Mouse (Mus musculus) A20 (cell line): ENCODE measurements at regions not wholly inside any gene's neighbourhood (a gene's known extent, or its start where the extent isn't known, plus 50 kb on each side); places are given as distances from the start of the nearest gene placed in this dataset.
"Not testable (repeated sequence)": the region's sequence is repeated elsewhere in the genome, so short reads cannot be mapped to it uniquely, and the experiment has no call there.

Experiments used
- DNase-seq: peaks from one replicate; pipeline ENCODE4 v3.0.0-alpha.2; 2011; ENCODE audit warnings: low read depth, low spot score

DNA sequence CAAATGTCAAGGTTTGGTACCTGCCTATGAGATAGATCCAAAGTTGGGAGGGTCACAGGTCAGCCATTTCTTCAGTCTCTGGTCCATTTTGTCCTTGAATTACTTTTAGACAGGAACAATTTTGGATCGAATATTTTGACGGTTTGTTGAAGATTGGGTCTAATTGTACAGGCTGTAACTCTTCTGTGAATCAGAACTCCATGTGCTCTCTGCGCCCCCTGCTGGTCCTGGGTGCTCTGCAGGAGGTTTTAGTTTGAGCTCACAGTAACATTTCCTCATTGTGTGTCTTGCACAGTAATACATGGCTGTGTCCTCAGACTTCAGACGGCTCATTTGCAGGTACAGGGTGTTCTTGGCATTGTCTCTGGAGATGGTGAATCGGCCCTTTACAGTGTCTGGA lies 158.1 kb downstream of the Adam6a start:
- DNase-seq, result not testable (repeated sequence)

DNA sequence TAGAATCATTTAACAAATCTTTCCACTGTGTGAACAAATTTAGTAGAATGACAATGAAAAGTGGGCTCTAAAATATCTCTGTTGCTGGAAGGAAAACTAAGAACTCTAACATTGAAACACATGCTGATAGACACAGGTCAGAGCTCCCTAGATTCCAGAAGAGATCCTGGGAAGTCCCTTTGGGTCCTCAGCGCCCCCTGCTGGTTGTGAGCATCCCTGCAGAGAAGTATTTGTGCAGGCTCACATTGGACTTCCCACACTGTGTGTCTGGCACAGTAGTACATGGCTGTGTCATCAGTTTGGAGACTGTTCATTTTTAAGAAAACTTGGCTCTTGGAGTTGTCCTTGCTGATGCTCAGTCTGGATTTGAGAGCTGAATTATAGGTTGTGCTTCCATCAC lies 172.7 kb downstream of the Adam6a start:
- not testable (repeated sequence) for DNase-seq

DNA sequence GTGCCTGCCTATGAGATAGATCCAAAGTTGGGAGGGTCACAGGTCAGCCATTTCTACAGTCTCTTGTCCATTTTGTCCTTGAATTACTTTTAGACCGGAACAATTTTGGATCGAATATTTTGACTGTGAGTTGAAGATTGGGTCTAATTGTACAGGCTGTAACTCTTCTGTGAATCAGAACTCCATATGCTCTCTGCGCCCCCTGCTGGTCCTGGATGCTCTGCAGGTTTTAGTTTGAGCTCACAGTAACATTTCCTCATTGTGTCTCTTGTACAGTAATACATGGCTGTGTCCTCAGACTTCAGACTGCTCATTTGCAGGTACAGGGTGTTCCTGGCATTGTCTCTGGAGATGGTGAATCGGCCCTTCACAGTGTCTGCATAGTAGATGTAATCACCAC lies 192.1 kb downstream of the Adam6a start:
- DNase-seq, result no peak

DNA sequence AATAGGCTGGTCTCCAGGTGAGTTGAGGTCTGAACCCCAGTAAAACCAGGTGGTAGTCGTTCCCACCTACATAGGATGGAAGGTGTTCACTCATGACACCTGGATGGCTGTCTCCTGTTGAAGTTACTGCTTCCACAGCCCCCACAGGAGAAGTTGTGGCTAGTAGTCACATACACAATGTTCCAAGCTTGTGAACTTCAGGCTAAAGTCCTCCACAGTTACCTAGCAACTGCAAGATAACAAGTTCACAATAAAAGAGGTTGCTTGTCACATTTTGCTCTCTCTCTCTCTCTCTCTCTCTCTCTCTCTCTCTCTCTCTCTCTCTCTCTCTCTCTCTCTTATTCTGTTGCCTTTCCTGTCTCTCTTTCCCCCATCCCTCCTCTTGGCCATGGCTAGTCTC lies 202.6 kb downstream of the Adam6a start:
- DNase-seq, result no peak

DNA sequence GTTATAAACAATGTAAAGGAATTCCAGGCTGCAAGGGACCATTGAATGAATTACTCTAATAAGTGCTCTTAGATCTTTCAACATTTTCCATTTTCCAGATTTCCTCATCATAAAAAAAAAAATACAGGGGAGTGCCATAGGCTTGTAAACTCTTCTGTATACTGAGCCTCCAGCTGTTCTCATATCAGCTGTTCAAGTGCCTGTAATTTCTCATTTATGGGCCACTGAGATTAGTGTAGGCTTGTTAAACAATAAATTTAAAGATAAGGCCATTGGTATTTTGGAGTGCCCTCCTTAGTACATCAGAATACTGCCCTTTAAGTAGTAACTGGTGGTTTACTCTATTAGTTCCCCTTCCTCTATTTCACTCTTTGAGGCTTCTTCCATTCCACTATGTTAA lies 204.3 kb downstream of the Adam6a start:
- DNase-seq, result no peak

DNA sequence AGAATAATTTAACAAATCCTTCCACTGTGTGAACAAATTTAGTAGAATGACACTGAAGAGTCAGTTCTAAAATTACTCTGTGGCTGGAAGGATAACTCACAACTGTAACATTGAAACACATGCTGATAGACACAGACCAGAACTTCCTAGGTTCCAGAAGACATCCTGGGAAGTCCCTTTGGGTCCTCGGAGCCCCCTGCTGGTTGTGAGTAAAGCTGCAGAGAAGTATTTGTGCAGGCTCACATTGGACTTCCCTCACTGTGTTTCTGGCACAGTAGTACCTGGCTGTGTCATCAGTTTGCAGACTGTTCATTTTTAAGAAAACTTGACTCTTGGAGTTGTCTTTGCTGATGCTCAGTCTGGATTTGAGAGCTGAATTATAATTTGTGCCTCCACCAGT lies 225.9 kb downstream of the Adam6a start:
- no peak for DNase-seq

DNA sequence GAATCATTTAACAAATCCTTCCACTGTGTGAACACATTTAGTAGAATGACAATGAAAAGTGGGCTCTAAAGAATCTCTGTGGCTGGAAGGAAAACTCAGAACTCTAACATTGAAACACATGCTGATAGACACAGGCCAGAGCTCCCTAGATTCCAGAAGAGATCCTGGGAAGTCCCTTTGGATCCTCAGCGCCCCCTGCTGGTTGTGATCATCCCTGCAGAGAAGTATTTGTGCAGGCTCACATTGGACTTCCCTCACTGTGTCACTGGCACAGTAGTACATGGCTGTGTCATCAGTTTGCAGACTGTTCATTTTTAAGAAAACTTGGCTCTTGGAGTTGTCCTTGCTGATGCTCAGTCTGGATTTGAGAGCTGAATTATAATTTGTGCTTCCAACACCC lies 252.2 kb downstream of the Adam6a start:
- not testable (repeated sequence) for DNase-seq

DNA sequence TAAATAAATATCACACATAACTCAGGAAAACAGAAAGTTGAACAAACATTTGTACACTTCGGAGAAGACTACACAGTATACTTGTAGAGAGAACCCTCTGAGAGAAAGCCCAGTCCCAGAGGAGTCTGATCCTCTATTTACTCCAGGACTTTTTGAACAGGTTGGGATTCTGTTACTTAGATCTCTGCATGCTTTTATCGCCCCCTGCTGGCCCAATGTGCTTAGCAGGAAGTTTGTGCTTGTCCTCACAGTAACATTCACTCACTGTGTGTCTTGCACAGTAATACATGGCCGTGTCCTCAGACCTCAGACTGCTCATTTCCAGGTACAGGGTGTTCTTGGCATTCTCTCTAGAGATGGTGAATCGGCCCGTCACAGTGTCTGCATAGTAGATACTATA lies 282.7 kb downstream of the Adam6a start:
- DNase-seq, result no peak

DNA sequence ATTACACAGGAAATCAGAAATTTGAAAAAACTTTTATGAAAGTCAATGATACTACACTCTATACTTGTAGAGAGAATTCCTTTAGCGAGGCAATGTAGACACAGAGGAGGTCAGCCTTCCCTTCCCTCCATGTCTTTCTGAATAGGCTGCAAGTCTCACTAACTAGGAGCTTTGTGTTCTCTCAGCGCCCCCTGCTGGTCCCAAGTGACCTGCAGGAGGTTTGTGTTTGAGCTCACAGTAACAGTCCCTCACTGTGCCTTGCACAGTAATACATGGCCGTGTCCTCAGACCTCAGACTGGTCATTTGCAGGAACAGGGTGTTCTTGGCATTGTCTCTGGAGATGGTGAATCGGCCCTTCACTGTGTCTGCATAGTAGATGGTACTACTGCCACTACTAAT lies 315.2 kb downstream of the Adam6a start:
- DNase-seq, result no peak

DNA sequence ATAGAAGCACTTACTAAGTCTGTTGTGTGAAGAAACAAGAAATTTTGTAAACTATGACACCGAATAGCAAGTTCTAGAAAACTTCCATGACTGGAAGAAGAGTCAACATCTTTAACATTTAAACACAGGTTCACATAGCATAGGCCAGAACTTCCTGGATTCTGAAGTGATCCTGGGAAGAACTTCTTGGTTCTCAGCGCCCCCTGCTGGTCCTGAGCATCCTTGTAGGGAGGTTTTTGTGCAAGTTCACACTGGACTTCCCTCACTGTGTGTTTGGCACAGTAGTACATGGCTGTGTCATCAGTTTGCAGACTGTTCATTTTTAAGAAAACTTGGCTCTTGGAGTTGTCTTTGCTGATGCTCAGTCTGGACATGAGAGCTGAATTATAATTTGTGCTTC lies 335.1 kb downstream of the Adam6a start:
- peak; percentile 1 for DNase-seq

DNA sequence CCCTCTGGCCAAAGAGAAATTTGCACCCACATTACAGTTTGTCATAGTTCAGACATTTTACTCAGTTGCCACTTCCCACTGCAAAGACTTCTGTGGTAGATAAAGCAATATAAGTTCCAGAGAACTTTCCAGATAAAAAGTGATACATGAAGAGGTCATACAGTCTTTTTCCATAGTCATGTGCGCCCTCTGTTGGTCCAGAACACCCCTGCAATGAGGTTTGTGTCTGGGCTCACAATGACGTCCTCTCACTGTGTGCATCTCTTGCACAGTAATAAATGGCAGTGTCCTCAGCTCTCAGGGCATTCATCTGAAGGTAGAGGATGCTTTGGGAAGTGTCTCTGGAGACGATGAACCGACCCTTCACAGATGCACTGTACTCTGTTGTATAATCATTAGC lies 352.4 kb downstream of the Adam6a start:
- no peak for DNase-seq

DNA sequence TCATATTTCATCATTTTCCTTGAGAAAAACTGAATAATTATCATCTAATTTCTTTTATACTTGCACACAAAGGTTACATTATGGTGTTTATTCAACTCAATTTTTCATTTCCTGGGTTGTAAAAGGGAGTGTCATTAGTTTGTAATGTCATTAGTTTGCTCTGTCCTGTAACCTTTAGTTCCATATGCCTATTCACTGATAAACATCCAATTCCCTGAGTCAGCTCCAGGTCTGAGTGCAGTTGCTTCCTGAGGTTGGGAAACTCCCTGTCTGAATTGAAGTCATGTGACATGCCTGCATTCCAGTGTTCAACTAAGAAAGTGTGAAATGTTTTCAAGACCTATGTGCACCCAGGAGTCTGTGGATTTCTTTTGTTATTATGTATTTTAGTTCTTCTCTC lies 362.8 kb downstream of the Adam6a start:
- no peak for DNase-seq

DNA sequence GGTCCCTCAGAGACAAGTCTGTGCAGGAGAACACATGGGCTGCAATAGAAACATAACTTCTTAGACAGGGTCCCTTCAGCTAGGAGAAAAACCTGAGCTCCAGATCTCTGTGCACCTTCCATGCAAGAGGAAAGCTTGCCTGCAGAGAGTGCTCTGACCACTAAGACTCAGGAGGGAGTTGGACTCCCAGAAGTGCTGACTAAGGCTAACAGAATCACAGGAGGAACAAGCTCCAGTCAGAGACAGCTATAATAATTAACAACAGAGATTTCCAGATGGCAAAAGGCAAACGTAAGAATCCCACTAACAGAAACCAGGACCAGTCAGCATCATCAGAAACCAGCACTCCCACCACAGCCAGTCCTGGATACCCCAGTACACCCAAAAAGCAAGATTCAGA lies 364.0 kb downstream of the Adam6a start:
- no peak for DNase-seq

DNA sequence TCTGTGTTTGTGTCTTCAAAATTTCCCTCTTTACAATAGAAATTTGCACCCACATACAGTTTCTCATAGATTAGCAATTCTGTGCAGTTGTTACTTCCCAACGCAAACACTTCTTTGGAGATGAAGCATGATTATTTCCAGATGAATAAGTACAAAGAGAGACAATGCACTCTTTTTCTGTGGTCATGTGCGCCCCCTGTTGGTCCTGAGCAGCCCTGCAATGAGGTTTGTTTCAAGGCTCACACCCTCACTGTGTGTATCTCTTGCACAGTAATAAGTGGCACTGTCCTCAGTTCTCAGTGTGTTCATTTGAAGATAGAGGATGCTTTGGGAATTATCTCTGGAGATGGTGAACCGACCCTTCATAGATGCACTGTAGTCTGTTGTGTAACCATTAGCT lies 368.1 kb downstream of the Adam6a start:
- no peak for DNase-seq

DNA sequence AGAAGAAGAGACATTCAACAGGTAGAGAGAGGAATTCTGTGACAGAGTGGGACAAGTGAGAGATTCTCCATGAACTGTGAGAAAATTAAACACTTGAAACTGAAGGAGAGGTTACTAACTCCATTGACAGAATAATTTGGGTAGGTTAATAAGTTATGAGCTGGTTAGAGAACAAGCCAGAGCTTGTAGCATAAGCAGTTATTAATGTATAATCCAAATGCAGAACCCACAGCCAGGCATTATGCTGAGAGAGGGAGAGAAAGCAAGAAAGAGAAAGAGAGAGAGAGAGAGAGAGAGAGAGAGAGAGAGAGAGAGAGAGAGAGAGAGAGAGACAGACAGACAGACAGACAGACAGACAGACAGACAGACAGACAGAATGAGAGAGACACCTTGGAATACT lies 397.0 kb downstream of the Adam6a start:
- no peak for DNase-seq

DNA sequence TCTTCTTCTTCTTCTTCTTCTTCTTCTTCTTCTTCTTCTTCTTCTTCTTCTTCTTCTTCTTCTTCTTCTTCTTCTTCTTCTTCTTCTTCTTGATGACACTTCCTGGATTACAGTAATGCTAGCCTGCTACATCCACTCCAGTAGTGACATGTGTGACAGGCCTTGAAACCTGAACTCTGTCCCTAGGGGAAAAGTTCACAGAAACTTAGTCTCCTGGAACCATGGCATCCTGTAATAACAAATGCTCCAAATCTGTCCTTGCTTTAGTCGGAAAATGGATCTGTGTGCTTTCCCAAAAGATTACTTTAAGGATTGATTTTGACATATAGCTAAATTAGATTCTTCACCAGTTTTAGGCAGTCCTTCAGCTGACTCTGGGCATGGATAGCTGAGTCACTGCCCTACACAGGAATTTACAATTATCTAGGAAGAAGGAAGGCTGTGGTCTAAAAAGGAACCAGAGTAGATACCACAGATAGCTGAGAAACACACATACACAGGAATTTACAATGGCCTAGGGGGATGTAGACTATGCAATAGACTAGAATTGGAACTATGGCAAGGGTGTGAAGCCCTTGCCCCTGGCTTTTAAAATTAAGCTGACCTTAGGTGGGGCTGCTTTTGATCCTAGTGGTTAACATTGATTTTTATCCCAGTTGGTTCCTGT lies 400.1 kb downstream of the Adam6a start:
- not testable (repeated sequence) for DNase-seq

DNA sequence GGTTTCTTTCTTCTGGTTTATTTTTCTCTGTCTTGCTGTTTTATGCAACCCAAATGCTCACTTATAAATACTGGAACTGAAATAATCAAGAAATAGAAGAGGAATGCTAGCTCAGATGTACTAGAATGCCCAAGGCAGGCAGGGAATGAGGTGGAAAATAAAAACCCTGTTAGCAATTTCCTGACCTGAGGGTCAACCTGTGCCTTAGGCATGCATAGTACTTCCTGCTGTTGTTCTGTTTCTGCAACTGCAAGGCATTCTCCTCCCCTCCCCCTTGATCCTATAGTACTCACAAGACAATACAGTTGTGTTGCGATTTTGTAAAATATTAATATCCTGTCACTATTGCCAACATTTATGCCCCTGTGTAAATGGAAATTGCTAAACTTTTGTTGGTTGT lies 402.1 kb downstream of the Adam6a start:
- not testable (repeated sequence) for DNase-seq

DNA sequence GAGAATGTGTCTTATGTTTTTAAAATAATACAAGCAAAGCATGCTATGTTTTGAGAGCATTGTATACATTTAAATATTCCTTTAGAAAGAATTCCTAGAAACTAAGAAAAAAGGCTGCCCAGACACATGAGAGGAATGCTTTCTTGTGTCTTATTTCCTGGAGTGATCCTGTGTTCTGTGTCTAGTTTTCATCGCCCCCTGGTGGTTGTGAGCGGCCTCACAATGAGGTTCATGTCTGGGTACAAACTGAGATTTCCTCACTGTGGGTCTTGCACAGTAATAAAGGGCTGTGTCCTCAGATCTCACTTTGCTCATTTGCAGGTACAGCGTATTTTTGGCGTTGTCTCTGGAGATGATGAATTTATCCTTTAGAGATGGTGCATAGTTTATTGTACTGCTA lies 404.3 kb downstream of the Adam6a start:
- not testable (repeated sequence) for DNase-seq

DNA sequence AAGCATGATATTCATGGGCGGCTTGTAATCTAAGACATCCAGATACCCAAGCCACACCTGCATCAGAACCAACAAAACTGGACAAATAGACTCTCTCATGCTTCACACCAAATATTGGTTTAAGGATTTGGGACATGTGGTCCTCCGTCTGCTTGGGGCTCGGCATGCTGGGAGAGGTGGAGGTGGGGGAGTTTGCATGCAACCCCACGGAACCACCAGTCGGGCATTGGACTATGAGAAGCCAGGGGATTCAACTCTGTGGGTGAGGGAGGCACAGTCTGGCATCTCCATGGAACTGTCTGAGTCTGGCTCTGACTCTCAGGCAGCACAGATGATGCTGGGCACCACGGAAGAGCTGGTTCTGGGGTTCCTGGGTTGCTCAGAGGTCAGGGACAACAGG lies 430.6 kb downstream of the Adam6a start:
- DNase-seq, result no peak

DNA sequence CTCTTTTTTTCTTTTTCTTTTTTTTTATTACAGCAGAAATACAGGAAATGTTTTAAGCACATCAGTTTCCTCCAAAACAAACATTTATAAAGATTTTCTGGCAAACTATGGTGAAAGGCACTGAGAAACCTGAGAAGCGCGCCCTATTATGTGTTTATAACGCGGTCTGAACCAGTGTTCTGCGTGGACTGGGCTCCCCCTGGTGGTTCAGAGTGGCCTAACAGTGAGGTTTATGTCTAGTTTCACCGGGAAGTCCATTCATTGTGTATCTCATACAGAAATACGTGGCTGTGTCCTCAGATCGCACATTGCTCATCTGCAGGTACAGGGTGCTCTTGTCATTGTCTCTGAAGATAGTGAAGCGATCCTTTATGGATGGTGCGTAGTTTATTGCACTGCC lies 437.9 kb downstream of the Adam6a start:
- not testable (repeated sequence) for DNase-seq

DNA sequence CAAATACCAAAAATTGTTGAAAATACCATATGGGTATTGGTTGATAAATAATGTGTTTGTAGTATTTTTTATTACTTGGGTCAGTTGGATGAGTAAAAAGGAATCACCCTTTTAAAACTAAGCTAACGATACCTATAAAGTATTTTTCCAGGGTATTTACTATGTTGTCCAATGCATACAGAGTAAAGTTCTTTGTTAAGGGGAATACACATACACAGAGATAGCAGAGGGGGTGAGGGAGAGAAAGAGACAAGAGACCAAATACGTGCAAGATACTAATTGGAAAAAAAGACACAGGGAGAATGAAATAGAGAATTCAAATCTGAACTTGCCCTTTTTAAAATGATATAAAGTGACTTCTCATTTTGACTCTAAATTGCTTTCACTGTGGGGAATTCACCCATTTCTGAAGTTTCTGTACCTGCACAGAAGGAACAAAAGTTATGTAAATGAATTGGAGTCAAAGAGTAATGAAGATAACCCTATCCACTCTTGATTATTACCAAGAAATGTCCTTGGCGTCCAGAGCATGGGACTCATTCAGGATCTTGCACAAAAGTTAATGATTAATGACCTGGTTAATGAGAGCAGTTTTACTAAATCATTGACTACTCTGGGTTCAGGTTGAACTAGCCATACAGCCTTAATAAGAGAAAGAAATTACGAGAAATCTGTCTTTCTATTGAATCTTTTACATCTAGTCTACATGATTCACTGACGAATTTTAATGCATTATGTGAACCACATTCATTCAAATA lies 443.7 kb downstream of the Adam6a start:
- no peak for DNase-seq

DNA sequence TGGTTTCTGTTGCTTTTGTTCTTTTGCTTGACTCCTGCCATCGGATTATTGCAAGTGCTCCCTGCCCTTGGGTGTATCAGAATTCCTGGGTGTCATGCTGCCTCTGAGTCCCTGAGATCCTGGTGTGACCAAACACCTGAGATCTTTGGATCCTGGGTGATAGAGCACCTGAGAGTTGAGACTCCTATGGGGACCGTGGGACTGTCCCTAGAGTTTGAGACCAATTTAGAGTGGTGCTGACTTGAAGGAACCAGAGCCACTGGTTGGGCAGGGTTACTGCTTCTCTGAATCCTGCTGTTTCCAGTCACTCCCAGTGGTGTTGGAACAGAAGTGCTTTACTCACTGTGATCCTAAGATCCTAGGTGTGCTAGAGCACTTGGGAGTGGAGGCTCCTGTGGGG lies 448.7 kb downstream of the Adam6a start:
- DNase-seq, result no peak

DNA sequence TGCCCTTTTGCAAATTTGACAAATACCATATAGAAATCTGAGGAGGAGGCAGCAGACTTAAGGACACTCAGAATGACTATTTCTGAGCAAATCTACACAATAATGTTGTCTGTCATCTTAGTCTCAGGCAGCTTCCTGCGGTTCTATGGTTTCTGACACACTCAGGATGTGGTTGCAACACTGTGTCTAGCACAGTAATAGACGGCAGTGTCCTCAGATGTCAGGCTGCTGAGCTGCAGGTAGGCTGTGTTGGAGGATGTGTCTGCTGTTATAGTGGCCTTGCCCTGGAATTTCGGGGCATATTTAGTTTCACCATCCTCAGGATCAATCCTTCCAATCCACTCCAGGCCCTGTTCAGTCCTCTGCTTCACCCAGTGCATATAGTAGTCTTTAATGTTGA lies 450.6 kb downstream of the Adam6a start:
- DNase-seq, result not testable (repeated sequence)
